Mouse (Mus musculus): ENCODE data around the gene Cnnm4. TPM values are rescaled to one million over a fixed set of nuclear protein-coding genes. Genes with fewer than 3 reads are reported as not detected.

Gene Cnnm4
- total RNA-seq, 4 experiments from 2014 or later: 11.7 to 13.7 (median 12.2) TPM

Small RNA genes within 50 kb of the gene (microRNA-seq; reads per million reads assigned to microRNA genes)
- 0 reads per million in 2 experiments for gene Gm47280

Other genes with a start within 250 kb of the Cnnm4 start
- gene Uggt1, start 226.9 kb upstream of the Cnnm4 start, total RNA-seq (2022): 10 to 100 TPM; 38.5 to 43.5 (median 40.2) TPM
- gene Neurl3, start 196.9 kb upstream of the Cnnm4 start, total RNA-seq (2022): 1 to 10 TPM in 2 of 4 experiments, under 1 TPM in 2; 0.78 to 1.5 (median 0.92) TPM
- 10 to 100 TPM; 10.9 to 18.8 (median 13.0) TPM for gene Arid5a, start 163.9 kb upstream of the Cnnm4 start, total RNA-seq (2022)
- gene Kansl3, start 102.4 kb upstream of the Cnnm4 start, total RNA-seq (2022): 10 to 100 TPM; 63.9 to 88.2 (median 74.6) TPM
- gene Fer1l5, start 99.3 kb upstream of the Cnnm4 start, total RNA-seq (2022): not detected
- gene Lman2l, start 26.3 kb upstream of the Cnnm4 start, total RNA-seq (2022): 10 to 100 TPM; 36.4 to 46.7 (median 39.1) TPM
- 10 to 100 TPM; 31.8 to 38.3 (median 33.4) TPM for gene Cnnm3, start 40.2 kb downstream of the Cnnm4 start, total RNA-seq (2022)
- gene Ankrd23, start 65.3 kb downstream of the Cnnm4 start, total RNA-seq (2022): 1 to 10 TPM; 3.9 to 6.0 (median 5.0) TPM
- not detected for gene Gm42417, start 67.8 kb downstream of the Cnnm4 start, total RNA-seq (2022)
- 10 to 100 TPM; 13.1 to 17.0 (median 14.9) TPM for gene Ankrd39, start 75.8 kb downstream of the Cnnm4 start, total RNA-seq (2022)
- gene Sema4c, start 86.7 kb downstream of the Cnnm4 start, total RNA-seq (2022): 10 to 100 TPM; 16.1 to 23.4 (median 19.2) TPM
- under 1 TPM in 1 of 4 experiments, not detected in 3; 0.57 TPM for gene Fam178b, start 211.6 kb downstream of the Cnnm4 start, total RNA-seq (2022)
- 100 to 1,000 TPM; 511 to 653 (median 570) TPM for gene Cox5b, start 219.8 kb downstream of the Cnnm4 start, total RNA-seq (2022)
- 1 to 10 TPM in 3 of 4 experiments, not detected in 1; 1.0 to 1.1 (median 1.0) TPM for gene 4933424G06Rik, start 238.5 kb downstream of the Cnnm4 start, total RNA-seq (2022)
- gene Actr1b, start 242.8 kb downstream of the Cnnm4 start, total RNA-seq (2022): 100 to 1,000 TPM; 288 to 349 (median 302) TPM